Mouse (Mus musculus): ENCODE measurements around the gene Minos1. TPM values are rescaled to one million over a fixed set of nuclear protein-coding genes. Genes with fewer than 3 reads are reported as not detected.

Minos1 gene
- polyA plus RNA-seq, 1 experiment from 2014 or later, result 478 TPM

GRCm38 (mm10) chr4:139111421-139111820 is 19.5 kb downstream of the Minos1 start:
- Histone ChIP-seq H3K4me2 (replicated peaks; ENCODE audit: low read depth, low read length) (peak overlapping the region; percentile 22; the same call in 1 of the 2 replicates), H3K36me3 (ENCODE audit: insufficient read depth, low read length) (no peaks in the 10 kb centered on the region), H3K4me1 (ENCODE audit: insufficient read depth, low read length) (peaks cover 30% of the 10 kb centered on the region), H3K4me3 (ENCODE audit: low read length) (no peak overlapping the region), H3K9ac (replicated peaks; ENCODE audit: low read length) (peak overlapping the region; percentile 44), H3K27me3 (ENCODE audit: insufficient read depth, low read length) (no peaks in the 10 kb centered on the region), H3K27ac (ENCODE audit: low read length) (peak overlapping the region; percentile 89), H3K9me3 (ENCODE audit: low read length) (no peaks in the 10 kb centered on the region)
- 8% methylated on average over 3 of the region's 3 CpGs for WGBS
- peak; percentile 72; the same call in 1 of the 2 replicates for ATAC-seq (ENCODE audit: low FRiP score, low TSS enrichment)

GRCm38 (mm10) chr4:139110858-139111257 is 20.1 kb downstream of the Minos1 start:
- 51% methylated on average over 3 of the region's 3 CpGs for WGBS
- H3K27ac ChIP-seq (ENCODE audit: low read length), result peak overlapping the region; percentile 89
- H3K36me3 ChIP-seq (ENCODE audit: insufficient read depth, low read length), result no peaks in the 10 kb centered on the region
- peak overlapping the region; percentile 44 for H3K9ac ChIP-seq (replicated peaks; ENCODE audit: low read length)
- H3K27me3 ChIP-seq (ENCODE audit: insufficient read depth, low read length), result no peaks in the 10 kb centered on the region
- H3K4me2 ChIP-seq (replicated peaks; ENCODE audit: low read depth, low read length), result peak overlapping the region; percentile 22; the same call in 1 of the 2 replicates
- 0 out of 2 replicates have a peak, but pooled peaks have one; percentile 17 for ATAC-seq (ENCODE audit: low FRiP score, low TSS enrichment)
- no peaks in the 10 kb centered on the region for H3K9me3 ChIP-seq (ENCODE audit: low read length)
- H3K4me3 ChIP-seq (ENCODE audit: low read length), result no peak overlapping the region
- H3K4me1 ChIP-seq (ENCODE audit: insufficient read depth, low read length), result peaks cover 30% of the 10 kb centered on the region

- Histone ChIP-seq H3K27ac (ENCODE audit: low read length) (no peak overlapping the region), H3K4me1 (ENCODE audit: insufficient read depth, low read length) (peaks cover 5% of the 10 kb centered on the region), H3K4me2 (replicated peaks; ENCODE audit: low read depth, low read length) (no peak overlapping the region), H3K36me3 (ENCODE audit: insufficient read depth, low read length) (peaks cover 24% of the 10 kb centered on the region), H3K4me3 (ENCODE audit: low read length) (no peak overlapping the region), H3K9me3 (ENCODE audit: low read length) (no peaks in the 10 kb centered on the region), H3K9ac (replicated peaks; ENCODE audit: low read length) (no peak overlapping the region), H3K27me3 (ENCODE audit: insufficient read depth, low read length) (no peaks in the 10 kb centered on the region)
- 86% methylated on average over 1 of the region's 1 CpGs for WGBS
- ATAC-seq (ENCODE audit: low FRiP score, low TSS enrichment), result no peak
These were observed 25.5 kb downstream of the Minos1 start for GRCm38 (mm10) chr4:139105453-139105852.

DNA sequence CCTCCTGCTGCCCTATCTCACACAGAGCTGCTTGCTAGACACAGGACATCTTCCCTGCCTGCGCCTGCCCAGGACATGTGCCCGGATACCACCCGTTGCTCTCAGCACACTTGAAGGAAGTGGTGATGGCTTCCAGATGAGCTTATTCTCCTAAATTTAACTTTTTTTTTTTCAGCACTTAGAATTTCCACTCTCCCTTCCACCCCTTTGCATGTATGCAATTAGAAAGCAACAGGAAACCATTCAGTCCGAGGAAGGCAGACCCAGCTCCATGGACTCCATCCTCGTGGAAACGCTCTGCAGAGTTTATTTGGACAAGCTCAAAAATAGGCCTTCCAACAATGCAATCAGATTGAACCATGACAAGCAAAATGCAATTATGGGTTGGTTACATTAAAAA is 29.4 kb downstream of the Minos1 start:
- Histone ChIP-seq H3K9me3 (ENCODE audit: low read length) (no peaks in the 10 kb centered on the region), H3K9ac (replicated peaks; ENCODE audit: low read length) (no peak overlapping the region), H3K4me1 (ENCODE audit: insufficient read depth, low read length) (no peaks in the 10 kb centered on the region), H3K27ac (ENCODE audit: low read length) (no peak overlapping the region), H3K4me3 (ENCODE audit: low read length) (no peak overlapping the region), H3K4me2 (replicated peaks; ENCODE audit: low read depth, low read length) (no peak overlapping the region), H3K36me3 (ENCODE audit: insufficient read depth, low read length) (peaks cover 24% of the 10 kb centered on the region), H3K27me3 (ENCODE audit: insufficient read depth, low read length) (no peaks in the 10 kb centered on the region)
- 87% methylated on average over 6 of the region's 6 CpGs for WGBS
- ATAC-seq (ENCODE audit: low FRiP score, low TSS enrichment), result no peak

- ATAC-seq (ENCODE audit: low FRiP score, low TSS enrichment), result no peak
- H3K36me3 ChIP-seq (ENCODE audit: insufficient read depth, low read length), result peaks cover 24% of the 10 kb centered on the region
- H3K4me1 ChIP-seq (ENCODE audit: insufficient read depth, low read length), result peaks cover 3% of the 10 kb centered on the region; the same call in 1 of the 2 replicates
- 91% methylated on average over 8 of the region's 8 CpGs for WGBS
- H3K9me3 ChIP-seq (ENCODE audit: low read length), result no peaks in the 10 kb centered on the region
- no peak overlapping the region for H3K9ac ChIP-seq (replicated peaks; ENCODE audit: low read length)
- no peak overlapping the region for H3K4me3 ChIP-seq (ENCODE audit: low read length)
- H3K4me2 ChIP-seq (replicated peaks; ENCODE audit: low read depth, low read length), result no peak overlapping the region
- H3K27ac ChIP-seq (ENCODE audit: low read length), result no peak overlapping the region
- H3K27me3 ChIP-seq (ENCODE audit: insufficient read depth, low read length), result no peaks in the 10 kb centered on the region
These were observed 30.6 kb downstream of the Minos1 start for GRCm38 (mm10) chr4:139100326-139100725.

GRCm38 (mm10) chr4:139096201-139096600 is 34.7 kb downstream of the Minos1 start:
- H3K9me3 ChIP-seq (ENCODE audit: low read length), result peaks cover 6% of the 10 kb centered on the region
- no peak for ATAC-seq (ENCODE audit: low FRiP score, low TSS enrichment)
- H3K27me3 ChIP-seq (ENCODE audit: insufficient read depth, low read length), result peaks cover 7% of the 10 kb centered on the region
- no peak overlapping the region for H3K9ac ChIP-seq (replicated peaks; ENCODE audit: low read length)
- H3K4me1 ChIP-seq (ENCODE audit: insufficient read depth, low read length), result peaks cover 20% of the 10 kb centered on the region
- H3K27ac ChIP-seq (ENCODE audit: low read length), result no peak overlapping the region
- H3K4me2 ChIP-seq (replicated peaks; ENCODE audit: low read depth, low read length), result no peak overlapping the region
- 22% methylated on average over 5 of the region's 5 CpGs for WGBS
- no peaks in the 10 kb centered on the region for H3K36me3 ChIP-seq (ENCODE audit: insufficient read depth, low read length)
- no peak overlapping the region for H3K4me3 ChIP-seq (ENCODE audit: low read length)

DNA sequence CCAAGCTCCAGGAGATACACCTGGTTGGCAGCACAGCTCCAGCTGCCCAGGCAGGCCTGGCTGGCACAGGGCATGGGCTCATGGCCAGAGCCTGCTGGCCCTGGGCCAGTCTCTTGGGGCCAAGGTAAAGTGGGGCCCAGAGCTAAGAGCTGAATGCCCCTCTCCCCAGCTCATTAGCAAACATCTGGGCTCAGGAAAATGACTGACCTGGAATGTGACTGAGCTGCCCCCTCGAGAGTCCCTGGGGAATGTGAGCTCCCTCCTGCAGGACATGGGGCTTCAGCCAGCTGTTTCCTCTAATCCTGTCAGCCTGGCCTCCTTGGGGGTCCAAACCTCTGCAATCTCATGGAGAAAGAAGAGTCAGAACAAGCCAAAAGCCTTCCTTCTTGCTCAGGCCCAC is 35.5 kb downstream of the Minos1 start:
- 20% methylated on average over 1 of the region's 1 CpGs for WGBS
- Histone ChIP-seq H3K9ac (replicated peaks; ENCODE audit: low read length) (no peak overlapping the region), H3K27ac (ENCODE audit: low read length) (no peak overlapping the region; the same call in 1 of the 2 replicates), H3K27me3 (ENCODE audit: insufficient read depth, low read length) (peaks cover 8% of the 10 kb centered on the region), H3K9me3 (ENCODE audit: low read length) (peaks cover 6% of the 10 kb centered on the region), H3K4me1 (ENCODE audit: insufficient read depth, low read length) (peaks cover 27% of the 10 kb centered on the region), H3K4me2 (replicated peaks; ENCODE audit: low read depth, low read length) (no peak overlapping the region), H3K36me3 (ENCODE audit: insufficient read depth, low read length) (no peaks in the 10 kb centered on the region), H3K4me3 (ENCODE audit: low read length) (no peak overlapping the region)
- no peak for ATAC-seq (ENCODE audit: low FRiP score, low TSS enrichment)

DNA sequence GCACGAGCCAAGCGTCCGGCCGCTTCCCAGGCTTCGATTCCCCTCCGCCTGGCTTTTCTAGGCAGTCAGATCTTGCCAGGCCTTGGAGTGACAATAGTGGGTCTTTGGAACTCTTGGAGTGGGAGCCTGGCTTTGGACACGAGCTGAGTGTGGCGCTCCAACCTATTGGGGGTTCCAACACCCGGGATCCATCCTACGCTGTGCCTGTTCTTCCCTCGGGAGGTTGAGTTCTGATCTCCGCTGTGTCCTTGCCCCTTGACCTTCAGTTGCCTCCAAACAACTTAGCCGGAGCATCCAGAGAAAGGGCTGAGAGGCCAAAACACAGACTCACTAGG is 37.8 kb downstream of the Minos1 start:
- peak; percentile 32; the same call in 1 of the 2 replicates for ATAC-seq (ENCODE audit: low FRiP score, low TSS enrichment)
- Histone ChIP-seq H3K27me3 (ENCODE audit: insufficient read depth, low read length) (peaks cover 8% of the 10 kb centered on the region), H3K27ac (ENCODE audit: low read length) (no peak overlapping the region), H3K36me3 (ENCODE audit: insufficient read depth, low read length) (no peaks in the 10 kb centered on the region), H3K9ac (replicated peaks; ENCODE audit: low read length) (peak overlapping the region; percentile 89), H3K4me1 (ENCODE audit: insufficient read depth, low read length) (peaks cover 27% of the 10 kb centered on the region), H3K4me2 (replicated peaks; ENCODE audit: low read depth, low read length) (peak overlapping the region; percentile 98), H3K4me3 (ENCODE audit: low read length) (peak overlapping the region; percentile 53), H3K9me3 (ENCODE audit: low read length) (peaks cover 6% of the 10 kb centered on the region)
- 26% methylated on average over 13 of the region's 13 CpGs for WGBS

- H3K4me2 ChIP-seq (replicated peaks; ENCODE audit: low read depth, low read length), result peak within 1 kb of the TSS; percentile 98
- H3K36me3 ChIP-seq (ENCODE audit: insufficient read depth, low read length), result no peaks in the 10 kb centered on the region
- H3K4me3 ChIP-seq (ENCODE audit: low read length), result peak within 1 kb of the TSS; percentile 53
- under 1% methylated on average over 71 of the region's 105 CpGs for WGBS
- H3K4me1 ChIP-seq (ENCODE audit: insufficient read depth, low read length), result peaks cover 27% of the 10 kb centered on the region
- ATAC-seq (ENCODE audit: low FRiP score, low TSS enrichment), result peak; percentile 53
- H3K9ac ChIP-seq (replicated peaks; ENCODE audit: low read length), result peak within 1 kb of the TSS; percentile 89
- H3K27ac ChIP-seq (ENCODE audit: low read length), result peak within 1 kb of the TSS; percentile 0; the same call in 1 of the 2 replicates
- peaks cover 8% of the 10 kb centered on the region for H3K27me3 ChIP-seq (ENCODE audit: insufficient read depth, low read length)
- H3K9me3 ChIP-seq (ENCODE audit: low read length), result peaks cover 6% of the 10 kb centered on the region
These were observed 38.3 kb downstream of the Minos1 start, which contains the start of gene Nbl1 for GRCm38 (mm10) chr4:139092356-139093195. TSS of gene Nbl1 (minus strand) at chr4:139092993.
